Mouse (Mus musculus): ENCODE results near the gene Otud7b.
A peak's percentile ranks its signal among the peaks of the same experiment; 100 is the strongest.
"Not testable (repeated sequence)": the region's sequence is repeated elsewhere in the genome, so short reads cannot be mapped to it uniquely, and the experiment has no call there.

Otud7b gene

GRCm38 (mm10) chr3:96135011-96135410, 30.7 kb downstream of the Otud7b start:
- DNase-seq (ENCODE audit: low spot score in 2 of 2): no peak

- no peak for DNase-seq (ENCODE audit: low spot score in 2 of 2)
Observed at GRCm38 (mm10) chr3:96147950-96148349, 43.6 kb downstream of the Otud7b start.

GRCm38 (mm10) chr3:96151836-96152235, 47.5 kb downstream of the Otud7b start:
- no peak for DNase-seq (ENCODE audit: low spot score in 2 of 2)

GRCm38 (mm10) chr3:96152611-96153010, 48.3 kb downstream of the Otud7b start:
- no peak for DNase-seq (ENCODE audit: low spot score in 2 of 2)

- no peak for DNase-seq (ENCODE audit: low spot score in 2 of 2)
Observed at GRCm38 (mm10) chr3:96155501-96155900, 51.2 kb downstream of the Otud7b start.

- no peak for DNase-seq (ENCODE audit: low spot score in 2 of 2)
Observed at GRCm38 (mm10) chr3:96159820-96160219, 55.5 kb downstream of the Otud7b start.

- DNase-seq (ENCODE audit: low spot score in 2 of 2): no peak
Observed at GRCm38 (mm10) chr3:96160222-96160802, 56.0 kb downstream of the Otud7b start.

- DNase-seq (ENCODE audit: low spot score in 2 of 2): no peak
Observed at GRCm38 (mm10) chr3:96160803-96161516, 56.6 kb downstream of the Otud7b start.

GRCm38 (mm10) chr3:96161869-96162840, 57.8 kb downstream of the Otud7b start, which contains the start of gene Mtmr11:
Mtmr11 (plus strand) TSS chr3:96162004.
- no peak for DNase-seq (ENCODE audit: low spot score in 2 of 2)

GRCm38 (mm10) chr3:96163040-96163439, 58.7 kb downstream of the Otud7b start:
- no peak for DNase-seq (ENCODE audit: low spot score in 2 of 2)

GRCm38 (mm10) chr3:96168466-96169158, 64.3 kb downstream of the Otud7b start:
- DNase-seq (ENCODE audit: low spot score in 2 of 2): no peak

GRCm38 (mm10) chr3:96170276-96170675, 65.9 kb downstream of the Otud7b start:
- no peak for DNase-seq (ENCODE audit: low spot score in 2 of 2)

- no peak for DNase-seq (ENCODE audit: low spot score in 2 of 2)
Observed at GRCm38 (mm10) chr3:96170976-96171545, 66.7 kb downstream of the Otud7b start.

GRCm38 (mm10) chr3:96171583-96172196, 67.4 kb downstream of the Otud7b start:
- DNase-seq (ENCODE audit: low spot score in 2 of 2): no peak

- DNase-seq (ENCODE audit: low spot score in 2 of 2): peak; percentile 72 to 80
Observed at GRCm38 (mm10) chr3:96172197-96173178, 68.2 kb downstream of the Otud7b start, which contains the start of gene Sf3b4. Sf3b4 (plus strand) TSS chr3:96172332.

GRCm38 (mm10) chr3:96173185-96173584, 68.9 kb downstream of the Otud7b start:
- DNase-seq (ENCODE audit: low spot score in 2 of 2): no peak

- not testable (repeated sequence) for DNase-seq (ENCODE audit: low spot score in 2 of 2)
Observed at GRCm38 (mm10) chr3:96174042-96174441, 69.7 kb downstream of the Otud7b start.

- no peak for DNase-seq (ENCODE audit: low spot score in 2 of 2)
Observed at GRCm38 (mm10) chr3:96175251-96175650, 70.9 kb downstream of the Otud7b start.

- no peak for DNase-seq (ENCODE audit: low spot score in 2 of 2)
Observed at GRCm38 (mm10) chr3:96178427-96178826, 74.1 kb downstream of the Otud7b start.

- no peak for DNase-seq (ENCODE audit: low spot score in 2 of 2)
Observed at GRCm38 (mm10) chr3:96178902-96179301, 74.6 kb downstream of the Otud7b start.

All from frontal cortex, postnatal 14 days (tissue).